Mouse (Mus musculus) telencephalon, adult 2 months (tissue): ENCODE results near the gene B4galt5.
"Not testable (repeated sequence)": the region's sequence is repeated elsewhere in the genome, so short reads cannot be mapped to it uniquely, and the experiment has no call there.

Source experiments
- DNase-seq: peaks from one replicate; pipeline ENCODE4 v3.0.0-alpha.2; 2011; ENCODE audit warnings: low read depth, low spot score

The B4galt5 gene

GRCm38 (mm10) chr2:167348376-167349282, at the start of gene B4galt5:
Gene B4galt5 (minus strand): TSS chr2:167349183.
- no peak for DNase-seq

GRCm38 (mm10) chr2:167396420-167396819, 47.4 kb upstream of the B4galt5 start:
- not testable (repeated sequence) for DNase-seq

GRCm38 (mm10) chr2:167394426-167394825, 45.4 kb upstream of the B4galt5 start:
- no peak for DNase-seq

GRCm38 (mm10) chr2:167386998-167387397, 38.0 kb upstream of the B4galt5 start:
- DNase-seq, result no peak

GRCm38 (mm10) chr2:167386456-167386855, 37.5 kb upstream of the B4galt5 start:
- no peak for DNase-seq

- no peak for DNase-seq
Measured at GRCm38 (mm10) chr2:167383666-167384083, 34.7 kb upstream of the B4galt5 start.

GRCm38 (mm10) chr2:167382389-167382788, 33.4 kb upstream of the B4galt5 start:
- DNase-seq, result no peak

GRCm38 (mm10) chr2:167381596-167381995, 32.6 kb upstream of the B4galt5 start:
- no peak for DNase-seq

GRCm38 (mm10) chr2:167380615-167381285, 31.8 kb upstream of the B4galt5 start:
- DNase-seq, result no peak

GRCm38 (mm10) chr2:167378972-167379371, 30.0 kb upstream of the B4galt5 start:
- DNase-seq, result no peak

- DNase-seq, result no peak
Measured at GRCm38 (mm10) chr2:167377697-167378096, 28.7 kb upstream of the B4galt5 start.

GRCm38 (mm10) chr2:167376160-167376564, 27.2 kb upstream of the B4galt5 start:
- DNase-seq, result no peak

GRCm38 (mm10) chr2:167375688-167376087, 26.7 kb upstream of the B4galt5 start:
- no peak for DNase-seq

- no peak for DNase-seq
Measured at GRCm38 (mm10) chr2:167375135-167375534, 26.2 kb upstream of the B4galt5 start.

- peak; percentile 52 for DNase-seq
Measured at GRCm38 (mm10) chr2:167374191-167374805, 25.3 kb upstream of the B4galt5 start.

GRCm38 (mm10) chr2:167373266-167373665, 24.3 kb upstream of the B4galt5 start:
- no peak for DNase-seq

- DNase-seq, result no peak
Measured at GRCm38 (mm10) chr2:167371506-167371905, 22.5 kb upstream of the B4galt5 start.

- no peak for DNase-seq
Measured at GRCm38 (mm10) chr2:167368328-167368727, 19.3 kb upstream of the B4galt5 start.

- no peak for DNase-seq
Measured at GRCm38 (mm10) chr2:167367777-167368281, 18.8 kb upstream of the B4galt5 start.

GRCm38 (mm10) chr2:167367325-167367724, 18.3 kb upstream of the B4galt5 start:
- no peak for DNase-seq

- DNase-seq, result no peak
Measured at GRCm38 (mm10) chr2:167365063-167365462, 16.1 kb upstream of the B4galt5 start.
